Mouse (Mus musculus): ENCODE results near the gene Xpo6. TPM values are rescaled to one million over a fixed set of nuclear protein-coding genes. Genes with fewer than 3 reads are reported as not detected.

Gene Xpo6
- total RNA-seq, 1 experiment: 92.7 TPM

DNA sequence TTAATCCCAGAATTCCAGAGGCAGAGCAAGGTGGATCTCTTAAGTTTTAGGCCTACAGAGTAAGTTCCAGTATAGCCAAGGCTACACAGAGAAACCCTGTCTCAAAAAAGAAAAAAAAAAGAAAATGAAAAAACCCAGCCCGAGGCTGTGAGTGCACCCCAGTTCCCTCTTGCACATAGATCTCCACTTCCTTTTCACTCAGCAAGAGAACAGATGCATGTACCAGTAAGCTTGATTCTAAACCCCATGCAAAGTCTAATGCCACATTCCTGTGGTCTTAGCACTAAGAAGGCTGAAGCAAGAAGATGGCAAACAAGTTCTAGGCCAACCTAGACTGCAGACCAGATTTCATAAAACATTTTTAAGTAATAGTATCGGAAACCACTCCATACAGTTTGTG lies 25.4 kb downstream of the Xpo6 start:
- peaks cover 11% of the 10 kb centered on the region for H3K36me3 ChIP-seq (ENCODE audit: control insufficient read depth, insufficient read depth, low read length, poor library complexity, severe bottlenecking)
- H3K9me3 ChIP-seq (ENCODE audit: control insufficient read depth, insufficient read depth, low read depth, low read length): no peaks in the 10 kb centered on the region
- no peak overlapping the region for H3K4me3 ChIP-seq (ENCODE audit: insufficient read depth in 1 of 2, low read depth in 1 of 2, low read length in 2 of 2, poor library complexity in 1 of 2, severe bottlenecking in 1 of 2)
- no peak for DNase-seq (ENCODE audit: low read depth, low spot score)
- no peak for TF ChIP-seq MAFK (IDR thresholded peaks at IDR 0.05; ENCODE audit: insufficient read depth, low read depth, low read length)
- no peak for TF ChIP-seq HCFC1 (IDR thresholded peaks at IDR 0.05; ENCODE audit: borderline replicate concordance, insufficient read depth, low read length)
- no peak for TF ChIP-seq ZC3H11A (IDR thresholded peaks at IDR 0.05; ENCODE audit: borderline replicate concordance, low read depth, low read length)
- no peak overlapping the region for H3K27ac ChIP-seq (ENCODE audit: insufficient read depth, low read depth, low read length, poor library complexity, severe bottlenecking)
- peaks cover 0 to 6% of the 10 kb centered on the region in 2 experiments; a peak in 1 of 4 replicates for H3K4me1 ChIP-seq (ENCODE audit: control insufficient read depth in 2 of 2, insufficient read depth in 2 of 2, low read length in 2 of 2, poor library complexity in 1 of 2)
- no peak overlapping the region for H3K9ac ChIP-seq (ENCODE audit: insufficient read depth, low read depth, low read length, poor library complexity, severe bottlenecking)
- in situ Hi-C loops (cut with MboI; ENCODE audit: low sequenced_read_pairs in 2 of 2, unreplicated experiment in 2 of 2): no loop called here

DNA sequence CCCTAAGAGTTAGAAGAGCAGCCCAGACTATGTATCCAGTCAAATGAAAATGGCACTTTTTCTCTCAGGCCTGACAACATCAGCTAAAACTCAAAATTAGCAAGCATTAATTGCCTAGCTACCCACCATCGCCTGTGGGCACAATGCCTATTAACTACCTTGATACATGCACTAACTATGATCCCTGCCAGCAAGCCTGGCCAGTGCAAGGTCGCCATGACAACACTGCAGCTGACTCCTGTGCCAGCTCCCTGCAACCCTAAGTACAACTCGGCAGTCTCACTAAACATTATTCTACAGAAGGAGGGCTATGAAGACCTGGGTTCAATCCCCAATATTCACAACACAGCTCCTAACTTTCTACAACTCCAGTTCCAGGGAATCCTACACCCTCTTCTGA lies 28.3 kb downstream of the Xpo6 start:
- H3K9me3 ChIP-seq (ENCODE audit: control insufficient read depth, insufficient read depth, low read depth, low read length): no peaks in the 10 kb centered on the region
- peaks cover 18% of the 10 kb centered on the region for H3K36me3 ChIP-seq (ENCODE audit: control insufficient read depth, insufficient read depth, low read length, poor library complexity, severe bottlenecking)
- DNase-seq (ENCODE audit: low read depth, low spot score): no peak
- H3K4me3 ChIP-seq (ENCODE audit: insufficient read depth in 1 of 2, low read depth in 1 of 2, low read length in 2 of 2, poor library complexity in 1 of 2, severe bottlenecking in 1 of 2): no peak overlapping the region
- no peak overlapping the region for H3K27ac ChIP-seq (ENCODE audit: insufficient read depth, low read depth, low read length, poor library complexity, severe bottlenecking)
- peaks cover 2 to 3% of the 10 kb centered on the region in 2 experiments; a peak in 1 of 4 replicates for H3K4me1 ChIP-seq (ENCODE audit: control insufficient read depth in 2 of 2, insufficient read depth in 2 of 2, low read length in 2 of 2, poor library complexity in 1 of 2)
- TF ChIP-seq ZNF384 (IDR thresholded peaks at IDR 0.05; ENCODE audit: low read depth, low read length) (no peak), CHD2 (IDR thresholded peaks at IDR 0.05; ENCODE audit: low read depth, low read length) (no peak), MAFK (IDR thresholded peaks at IDR 0.05; ENCODE audit: insufficient read depth, low read depth, low read length) (no peak), HCFC1 (IDR thresholded peaks at IDR 0.05; ENCODE audit: borderline replicate concordance, insufficient read depth, low read length) (no peak), ZC3H11A (IDR thresholded peaks at IDR 0.05; ENCODE audit: borderline replicate concordance, low read depth, low read length) (no peak)
- in situ Hi-C loops (cut with MboI; ENCODE audit: low sequenced_read_pairs in 2 of 2, unreplicated experiment in 2 of 2): no loop called here
- H3K9ac ChIP-seq (ENCODE audit: insufficient read depth, low read depth, low read length, poor library complexity, severe bottlenecking): no peak overlapping the region

DNA sequence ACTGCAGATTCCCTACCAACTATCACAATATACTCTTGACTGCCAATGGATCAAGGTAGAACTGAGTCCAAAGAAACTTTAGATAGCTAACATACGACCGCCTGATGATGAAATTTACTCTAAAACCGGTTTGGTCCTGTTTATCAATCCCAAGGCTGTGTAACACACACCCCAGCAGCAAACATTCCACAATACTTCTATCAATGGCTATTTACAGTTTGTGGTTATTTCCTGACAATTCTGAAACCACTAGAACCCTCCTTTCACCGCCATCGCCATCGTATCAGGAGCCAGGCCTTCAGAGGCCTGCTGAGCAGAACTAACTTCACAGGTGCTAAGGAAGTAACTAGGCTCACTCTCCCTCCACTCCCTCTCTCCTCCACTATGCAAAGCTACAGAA lies 31.7 kb downstream of the Xpo6 start:
- TF ChIP-seq HCFC1 (IDR thresholded peaks at IDR 0.05; ENCODE audit: borderline replicate concordance, insufficient read depth, low read length) (no peak), CHD2 (IDR thresholded peaks at IDR 0.05; ENCODE audit: low read depth, low read length) (no peak), ZC3H11A (IDR thresholded peaks at IDR 0.05; ENCODE audit: borderline replicate concordance, low read depth, low read length) (no peak), ZNF384 (IDR thresholded peaks at IDR 0.05; ENCODE audit: low read depth, low read length) (no peak), MAFK (IDR thresholded peaks at IDR 0.05; ENCODE audit: insufficient read depth, low read depth, low read length) (no peak)
- Histone ChIP-seq H3K27ac (ENCODE audit: insufficient read depth, low read depth, low read length, poor library complexity, severe bottlenecking) (no peak overlapping the region), H3K9me3 (ENCODE audit: control insufficient read depth, insufficient read depth, low read depth, low read length) (no peaks in the 10 kb centered on the region), H3K36me3 (ENCODE audit: control insufficient read depth, insufficient read depth, low read length, poor library complexity, severe bottlenecking) (peaks cover 17% of the 10 kb centered on the region), H3K4me3 (ENCODE audit: insufficient read depth in 1 of 2, low read depth in 1 of 2, low read length in 2 of 2, poor library complexity in 1 of 2, severe bottlenecking in 1 of 2) (no peak overlapping the region), H3K4me1 (ENCODE audit: control insufficient read depth in 2 of 2, insufficient read depth in 2 of 2, low read length in 2 of 2, poor library complexity in 1 of 2) (0 out of 4 replicates have a peak, but pooled peaks cover 0 to 3% of the 10 kb centered on the region in 2 experiments), H3K9ac (ENCODE audit: insufficient read depth, low read depth, low read length, poor library complexity, severe bottlenecking) (no peak overlapping the region)
- no peak for DNase-seq (ENCODE audit: low read depth, low spot score)
- in situ Hi-C loops (cut with MboI; ENCODE audit: low sequenced_read_pairs in 2 of 2, unreplicated experiment in 2 of 2): no loop called here

DNA sequence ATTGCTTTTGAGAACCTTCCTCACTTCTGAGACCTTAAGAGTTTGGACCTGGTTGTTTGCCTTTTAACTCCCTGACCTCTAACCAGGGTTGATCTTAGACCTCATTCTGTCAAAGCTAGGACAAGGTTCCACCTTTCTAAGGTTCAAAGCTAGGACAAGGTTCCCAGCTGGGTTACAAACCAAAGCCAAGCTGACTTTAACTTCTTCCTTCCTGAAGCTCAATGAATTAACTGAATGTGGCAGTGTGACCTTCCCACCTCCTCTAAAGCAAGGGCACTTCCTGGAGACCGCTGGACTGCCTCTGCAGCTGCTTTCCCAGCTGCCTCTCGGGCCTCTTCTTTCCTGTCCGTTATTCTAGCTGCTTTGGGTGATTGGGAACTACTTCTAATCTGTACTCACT lies 32.9 kb downstream of the Xpo6 start:
- Histone ChIP-seq H3K36me3 (ENCODE audit: control insufficient read depth, insufficient read depth, low read length, poor library complexity, severe bottlenecking) (peaks cover 14% of the 10 kb centered on the region), H3K9ac (ENCODE audit: insufficient read depth, low read depth, low read length, poor library complexity, severe bottlenecking) (peak overlapping the region; percentile 15; the same call in 1 of the 2 replicates), H3K4me1 (ENCODE audit: control insufficient read depth in 2 of 2, insufficient read depth in 2 of 2, low read length in 2 of 2, poor library complexity in 1 of 2) (0 out of 4 replicates have a peak, but pooled peaks cover 0 to 3% of the 10 kb centered on the region in 2 experiments), H3K4me3 (ENCODE audit: insufficient read depth in 1 of 2, low read depth in 1 of 2, low read length in 2 of 2, poor library complexity in 1 of 2, severe bottlenecking in 1 of 2) (no peak overlapping the region), H3K27ac (ENCODE audit: insufficient read depth, low read depth, low read length, poor library complexity, severe bottlenecking) (no peak overlapping the region), H3K9me3 (ENCODE audit: control insufficient read depth, insufficient read depth, low read depth, low read length) (no peaks in the 10 kb centered on the region)
- in situ Hi-C loops (cut with MboI; ENCODE audit: low sequenced_read_pairs in 2 of 2, unreplicated experiment in 2 of 2): no loop called here
- no peak for DNase-seq (ENCODE audit: low read depth, low spot score)
- no peak for TF ChIP-seq HCFC1 (IDR thresholded peaks at IDR 0.05; ENCODE audit: borderline replicate concordance, insufficient read depth, low read length)

DNA sequence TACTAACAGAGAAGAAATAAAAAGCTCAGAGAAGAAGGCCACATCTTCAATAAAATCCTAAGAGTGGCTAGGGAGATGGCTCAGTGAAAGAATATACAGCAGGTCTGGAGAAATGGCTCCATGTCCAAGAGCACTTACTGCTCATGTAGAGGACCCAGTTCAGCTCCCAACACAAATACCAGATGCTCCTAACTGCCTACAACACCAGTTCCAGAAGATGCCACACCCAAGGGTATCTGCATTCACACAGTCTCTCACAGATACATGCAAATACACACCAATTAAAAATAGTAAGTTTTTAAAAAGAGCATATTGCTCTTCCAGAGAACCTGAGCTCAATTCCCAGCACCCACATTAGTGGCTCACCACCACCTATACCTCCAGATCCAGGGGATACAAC lies 33.7 kb downstream of the Xpo6 start:
- in situ Hi-C loops (cut with MboI; ENCODE audit: low sequenced_read_pairs in 2 of 2, unreplicated experiment in 2 of 2): no loop called here
- H3K27ac ChIP-seq (ENCODE audit: insufficient read depth, low read depth, low read length, poor library complexity, severe bottlenecking): no peak overlapping the region
- H3K36me3 ChIP-seq (ENCODE audit: control insufficient read depth, insufficient read depth, low read length, poor library complexity, severe bottlenecking): peaks cover 14% of the 10 kb centered on the region
- H3K4me1 ChIP-seq (ENCODE audit: control insufficient read depth in 2 of 2, insufficient read depth in 2 of 2, low read length in 2 of 2, poor library complexity in 1 of 2): 0 out of 4 replicates have a peak, but pooled peaks cover 0 to 3% of the 10 kb centered on the region in 2 experiments
- H3K9me3 ChIP-seq (ENCODE audit: control insufficient read depth, insufficient read depth, low read depth, low read length): no peaks in the 10 kb centered on the region
- H3K9ac ChIP-seq (ENCODE audit: insufficient read depth, low read depth, low read length, poor library complexity, severe bottlenecking): no peak overlapping the region
- no peak for DNase-seq (ENCODE audit: low read depth, low spot score)
- TF ChIP-seq ZNF384 (IDR thresholded peaks at IDR 0.05; ENCODE audit: low read depth, low read length) (no peak), ZC3H11A (IDR thresholded peaks at IDR 0.05; ENCODE audit: borderline replicate concordance, low read depth, low read length) (no peak), MAFK (IDR thresholded peaks at IDR 0.05; ENCODE audit: insufficient read depth, low read depth, low read length) (no peak), CHD2 (IDR thresholded peaks at IDR 0.05; ENCODE audit: low read depth, low read length) (no peak), HCFC1 (IDR thresholded peaks at IDR 0.05; ENCODE audit: borderline replicate concordance, insufficient read depth, low read length) (no peak)
- no peak overlapping the region for H3K4me3 ChIP-seq (ENCODE audit: insufficient read depth in 1 of 2, low read depth in 1 of 2, low read length in 2 of 2, poor library complexity in 1 of 2, severe bottlenecking in 1 of 2)
